Mouse (Mus musculus) neural tube, embryonic 15.5 days (tissue): ENCODE results near the gene Gm11444. TPM values are rescaled to one million over a fixed set of nuclear protein-coding genes. Genes with fewer than 3 reads are reported as not detected.

Experiments
- ATAC-seq: fragments of 200-750 bp; cut with Nextera tagmentation; 2 replicates; pipeline ENCODE4 v1.8.0; 2017; ENCODE audit warnings: mild to moderate bottlenecking, moderate TSS enrichment, moderate library complexity; ENCODE audit not compliant: low FRiP score
- H3K27ac ChIP-seq: fragments of 300-500 bp; sonication (generic); replicated peaks from 2 replicates; pipeline ENCODE4 v1.5.1; 2015; ENCODE audit warnings: mild to moderate bottlenecking, inconsistent platforms
- H3K27me3 ChIP-seq: fragments of 300-500 bp; sonication (generic); replicated peaks from 2 replicates; pipeline ENCODE4 v1.6.1; 2015; ENCODE audit warnings: inconsistent platforms
- H3K36me3 ChIP-seq: fragments of 300-500 bp; sonication (generic); 2 replicates; pipeline ENCODE4 v1.6.1; 2015; ENCODE audit warnings: inconsistent platforms
- H3K4me1 ChIP-seq: fragments of 300-500 bp; sonication (generic); 2 replicates; pipeline ENCODE4 v1.6.1; 2015; ENCODE audit warnings: inconsistent platforms
- H3K4me2 ChIP-seq: fragments of 300-500 bp; sonication (generic); 2 replicates; pipeline ENCODE4 v1.6.1; 2015; ENCODE audit warnings: inconsistent platforms, mild to moderate bottlenecking, moderate library complexity
- H3K4me3 ChIP-seq: fragments of 300-500 bp; sonication (generic); replicated peaks from 2 replicates; pipeline ENCODE4 v1.5.1; 2015; ENCODE audit warnings: mild to moderate bottlenecking, inconsistent platforms
- H3K9ac ChIP-seq: fragments of 300-500 bp; sonication (generic); replicated peaks from 2 replicates; pipeline ENCODE4 v1.6.1; 2015; ENCODE audit warnings: mild to moderate bottlenecking, inconsistent platforms
- H3K9me3 ChIP-seq: fragments of 300-500 bp; sonication (generic); replicated peaks from 2 replicates; pipeline ENCODE4 v1.6.1; 2016; ENCODE audit warnings: inconsistent platforms
- WGBS: fragments of 180-500 bp; shearing (Covaris S2); methylation state at CpG from one replicate; pipeline ENCODE4 v1.1.7; 2015; ENCODE audit warnings: mixed read lengths; 5-methylcytosine and 5-hydroxymethylcytosine counted together
- polyA plus RNA-seq: library from polyadenylated mRNA; unstranded; fragments of >200 nt; fragmentation: Nextera tagmentation; extraction: Ambion mirVana; gene quantifications from 2 replicates; pipeline ENCODE4 v1.2.1, GENCODE M21; 2015

Gene Gm11444
- polyA plus RNA-seq, 1 experiment from 2014 or later, result not detected

DNA sequence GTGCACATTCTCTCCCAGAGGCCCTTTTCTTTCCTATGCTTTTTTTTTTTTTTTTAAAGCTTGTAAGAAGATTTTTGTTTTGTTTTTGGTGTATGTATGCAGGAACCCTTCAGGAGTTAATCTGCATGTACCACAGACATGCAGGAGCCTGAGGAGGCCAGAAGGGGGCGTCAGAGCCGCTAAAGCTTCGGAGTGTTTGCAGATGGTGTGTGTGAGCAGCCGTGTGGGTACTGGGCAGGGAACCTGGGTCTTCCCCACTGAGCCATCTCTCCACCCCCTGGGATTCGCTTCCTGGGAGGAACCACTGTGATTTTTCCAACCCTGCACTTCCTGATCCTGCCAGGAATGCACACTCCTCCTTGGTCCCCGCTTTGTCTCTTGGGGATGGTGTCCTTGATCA, 625 bp upstream of the Gm11444 start:
- 47% methylated on average over 6 of the region's 6 CpGs for WGBS
- Histone ChIP-seq H3K4me3 (no peak overlapping the region), H3K4me1 (no peaks in the 10 kb centered on the region), H3K27me3 (peaks cover 23% of the 10 kb centered on the region), H3K9me3 (no peaks in the 10 kb centered on the region), H3K27ac (no peak overlapping the region), H3K4me2 (no peak overlapping the region), H3K9ac (no peak overlapping the region), H3K36me3 (no peaks in the 10 kb centered on the region)
- ATAC-seq, result no peak

GRCm38 (mm10) chr11:85849037-85849436, 1.1 kb downstream of the Gm11444 start:
- Histone ChIP-seq H3K9ac (no peak overlapping the region), H3K4me2 (peak overlapping the region; percentile 61), H3K27ac (no peak overlapping the region), H3K27me3 (peaks cover 40% of the 10 kb centered on the region), H3K9me3 (no peaks in the 10 kb centered on the region), H3K36me3 (no peaks in the 10 kb centered on the region), H3K4me3 (peak overlapping the region; percentile 35), H3K4me1 (peaks cover 9% of the 10 kb centered on the region)
- ATAC-seq, result peak; percentile 67
- 2% methylated on average over 21 of the region's 21 CpGs for WGBS

DNA sequence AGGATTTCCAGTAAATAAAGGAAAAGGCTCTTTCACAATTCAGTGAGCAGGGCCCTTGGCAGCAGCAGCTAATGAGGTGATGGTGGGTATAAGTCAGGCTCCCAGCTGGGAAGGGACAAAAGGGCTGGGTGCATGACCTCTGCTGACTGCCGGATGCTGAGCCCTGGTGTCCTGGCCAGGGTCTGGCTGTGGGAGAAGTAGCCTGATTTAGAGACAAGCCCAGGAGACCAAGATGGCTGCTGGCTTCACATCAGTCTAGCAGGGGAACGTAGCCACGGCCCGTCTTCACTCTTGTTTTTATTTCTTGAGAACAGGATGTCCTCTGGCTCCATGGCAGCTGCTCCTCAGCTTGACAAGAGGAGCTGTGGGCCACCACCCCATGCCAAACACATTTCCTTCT, 3.6 kb downstream of the Gm11444 start:
- no peak overlapping the region for H3K9ac ChIP-seq
- no peaks in the 10 kb centered on the region for H3K9me3 ChIP-seq
- 47% methylated on average over 4 of the region's 4 CpGs for WGBS
- peaks cover 65% of the 10 kb centered on the region for H3K27me3 ChIP-seq
- H3K27ac ChIP-seq, result no peak overlapping the region
- no peaks in the 10 kb centered on the region for H3K36me3 ChIP-seq
- no peak overlapping the region for H3K4me2 ChIP-seq
- H3K4me1 ChIP-seq, result peaks cover 31% of the 10 kb centered on the region
- no peak for ATAC-seq
- H3K4me3 ChIP-seq, result no peak overlapping the region

DNA sequence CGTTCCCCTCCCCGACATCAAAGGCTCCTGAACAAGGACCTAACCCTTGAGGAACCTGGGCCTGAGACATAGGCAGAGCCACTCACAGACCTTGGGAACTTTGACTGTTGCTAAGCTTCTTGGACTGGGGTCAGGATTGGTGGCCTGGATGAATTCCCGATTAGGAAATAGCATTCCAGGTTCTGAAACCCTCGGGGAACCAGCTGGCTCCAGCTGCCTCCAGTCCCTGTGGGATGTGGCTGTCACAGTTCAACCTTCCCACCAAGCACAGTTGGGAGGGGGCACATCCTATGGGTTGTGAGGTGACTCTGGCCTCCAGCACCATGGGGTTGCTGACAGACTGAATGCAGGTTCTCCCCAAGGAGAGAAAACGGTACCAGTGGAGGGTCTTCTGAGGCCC, 4.2 kb downstream of the Gm11444 start:
- H3K9me3 ChIP-seq, result no peaks in the 10 kb centered on the region
- no peak overlapping the region for H3K4me3 ChIP-seq
- H3K9ac ChIP-seq, result no peak overlapping the region
- WGBS, result 36% methylated on average over 5 of the region's 5 CpGs
- no peak for ATAC-seq
- peaks cover 70% of the 10 kb centered on the region for H3K27me3 ChIP-seq
- peaks cover 31% of the 10 kb centered on the region for H3K4me1 ChIP-seq
- H3K4me2 ChIP-seq, result no peak overlapping the region
- H3K27ac ChIP-seq, result no peak overlapping the region
- no peaks in the 10 kb centered on the region for H3K36me3 ChIP-seq

DNA sequence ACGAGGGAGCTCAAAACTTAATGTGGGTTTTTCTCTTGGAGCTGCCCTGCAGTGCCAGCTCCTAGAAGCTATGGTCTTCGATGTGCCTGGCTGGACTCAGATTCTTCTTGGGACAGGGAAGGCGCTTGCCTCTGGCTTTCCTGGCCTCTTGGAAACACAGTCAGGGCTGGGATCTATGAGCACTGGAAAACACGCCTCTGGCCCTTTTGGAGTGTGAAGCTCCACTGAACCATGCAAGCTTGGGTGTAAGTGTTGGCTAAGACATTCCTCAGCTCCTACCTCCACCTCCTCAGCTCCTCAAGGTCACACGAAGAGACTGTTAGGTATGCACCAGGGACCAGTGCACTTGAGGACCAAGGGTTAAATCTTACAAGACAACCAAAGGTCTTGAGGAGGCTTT, 5.2 kb downstream of the Gm11444 start:
- Histone ChIP-seq H3K4me2 (peak overlapping the region; percentile 63; the same call in 1 of the 2 replicates), H3K9ac (no peak overlapping the region), H3K4me3 (no peak overlapping the region), H3K27ac (no peak overlapping the region), H3K36me3 (no peaks in the 10 kb centered on the region), H3K4me1 (peaks cover 38% of the 10 kb centered on the region), H3K9me3 (no peaks in the 10 kb centered on the region), H3K27me3 (peaks cover 80% of the 10 kb centered on the region)
- no peak for ATAC-seq
- WGBS, result 38% methylated on average over 5 of the region's 5 CpGs

DNA sequence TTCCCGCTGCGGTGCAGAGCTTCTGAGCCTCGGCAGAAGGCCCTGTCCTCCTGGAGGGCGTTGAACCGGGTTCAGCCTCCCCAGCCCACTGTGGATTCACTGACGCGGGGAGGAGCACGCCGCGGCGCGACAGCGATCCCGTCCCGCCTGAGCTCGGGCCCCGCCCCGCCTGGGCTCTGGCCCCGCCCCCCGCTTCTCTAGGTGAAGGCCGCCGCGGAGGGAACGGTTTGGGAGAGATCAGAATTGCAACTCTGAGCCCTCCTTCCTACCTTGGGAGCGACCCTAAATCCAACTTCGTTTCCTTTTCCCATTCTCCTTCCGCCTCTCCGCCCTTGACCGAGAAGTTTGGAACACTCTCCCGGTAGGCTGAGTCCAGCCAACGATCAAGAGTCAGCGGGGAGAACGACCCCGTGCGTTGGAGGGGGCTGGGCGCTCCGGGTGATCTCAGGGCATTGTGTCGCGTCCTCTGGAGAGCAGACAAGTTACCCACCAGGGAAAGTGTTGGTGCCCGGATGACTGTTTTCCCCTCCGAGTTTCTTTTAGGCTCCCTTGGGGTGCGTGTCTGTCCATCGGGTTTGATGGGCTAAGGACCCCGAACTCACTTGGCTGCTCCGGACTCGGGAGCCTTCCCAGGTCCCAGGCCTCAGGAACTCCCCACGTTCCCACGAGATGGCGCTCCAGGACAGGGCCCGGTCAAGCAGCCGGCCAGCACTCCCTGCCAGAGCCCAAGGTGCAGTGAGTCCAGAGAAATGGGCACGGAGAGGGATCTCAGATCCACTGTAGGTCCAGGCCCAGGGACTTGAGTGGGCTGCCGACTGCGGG, 5.8 kb downstream of the Gm11444 start:
- H3K27ac ChIP-seq, result no peak overlapping the region
- no peaks in the 10 kb centered on the region for H3K9me3 ChIP-seq
- peak overlapping the region; percentile 63 for H3K4me2 ChIP-seq
- no peaks in the 10 kb centered on the region for H3K36me3 ChIP-seq
- H3K4me1 ChIP-seq, result peaks cover 38% of the 10 kb centered on the region
- H3K4me3 ChIP-seq, result peak overlapping the region; percentile 37
- WGBS, result under 1% methylated on average over 54 of the region's 54 CpGs
- peaks cover 86% of the 10 kb centered on the region for H3K27me3 ChIP-seq
- no peak overlapping the region; the same call in 1 of the 2 replicates for H3K9ac ChIP-seq
- ATAC-seq, result peak; percentile 48; the same call in 1 of the 2 replicates

GRCm38 (mm10) chr11:85843347-85843692, 6.8 kb downstream of the Gm11444 start:
- Histone ChIP-seq H3K36me3 (no peaks in the 10 kb centered on the region), H3K27me3 (peaks cover 94% of the 10 kb centered on the region), H3K9ac (no peak overlapping the region), H3K27ac (no peak overlapping the region), H3K4me2 (peak overlapping the region; percentile 63), H3K4me3 (peak overlapping the region; percentile 37; the same call in 1 of the 2 replicates), H3K4me1 (peaks cover 38% of the 10 kb centered on the region), H3K9me3 (no peaks in the 10 kb centered on the region)
- under 1% methylated on average over 18 of the region's 18 CpGs for WGBS
- no peak for ATAC-seq

GRCm38 (mm10) chr11:85842596-85843346, 7.4 kb downstream of the Gm11444 start:
- 5% methylated on average over 24 of the region's 24 CpGs for WGBS
- Histone ChIP-seq H3K9ac (no peak overlapping the region), H3K4me1 (peaks cover 42% of the 10 kb centered on the region), H3K27me3 (peaks cover 95% of the 10 kb centered on the region), H3K9me3 (no peaks in the 10 kb centered on the region), H3K4me2 (peak overlapping the region; percentile 63), H3K36me3 (no peaks in the 10 kb centered on the region), H3K4me3 (no peak overlapping the region), H3K27ac (no peak overlapping the region)
- no peak for ATAC-seq

GRCm38 (mm10) chr11:85841980-85842379, 8.2 kb downstream of the Gm11444 start:
- Histone ChIP-seq H3K27me3 (peaks cover 98% of the 10 kb centered on the region), H3K36me3 (no peaks in the 10 kb centered on the region), H3K4me3 (peak overlapping the region; percentile 32), H3K4me1 (peaks cover 46% of the 10 kb centered on the region), H3K9me3 (no peaks in the 10 kb centered on the region), H3K4me2 (peak overlapping the region; percentile 63), H3K27ac (no peak overlapping the region), H3K9ac (no peak overlapping the region; the same call in 1 of the 2 replicates)
- peak; percentile 60 for ATAC-seq
- WGBS, result 0% methylated on average over 32 of the region's 32 CpGs

- Histone ChIP-seq H3K9me3 (no peaks in the 10 kb centered on the region), H3K4me3 (no peak overlapping the region), H3K4me2 (peak overlapping the region; percentile 63; the same call in 1 of the 2 replicates), H3K4me1 (peaks cover 46% of the 10 kb centered on the region), H3K9ac (no peak overlapping the region), H3K36me3 (no peaks in the 10 kb centered on the region), H3K27me3 (peaks cover 98% of the 10 kb centered on the region), H3K27ac (no peak overlapping the region)
- WGBS, result 10% methylated on average over 8 of the region's 8 CpGs
- ATAC-seq, result no peak
These were observed 8.9 kb downstream of the Gm11444 start for GRCm38 (mm10) chr11:85841211-85841681.

GRCm38 (mm10) chr11:85840803-85841145, 9.4 kb downstream of the Gm11444 start:
- Histone ChIP-seq H3K27me3 (peaks cover 98% of the 10 kb centered on the region), H3K36me3 (no peaks in the 10 kb centered on the region), H3K9me3 (no peaks in the 10 kb centered on the region), H3K4me1 (peaks cover 46% of the 10 kb centered on the region), H3K4me3 (0 out of 2 replicates have a peak overlapping the region, but pooled peaks have one; percentile 12), H3K4me2 (peak overlapping the region; percentile 28), H3K27ac (no peak overlapping the region), H3K9ac (no peak overlapping the region)
- WGBS, result 4% methylated on average over 21 of the region's 21 CpGs
- ATAC-seq, result no peak
